Mouse (Mus musculus) CH12.LX (cell line): Measurements from ENCODE around the gene Otor. TPM values are rescaled to one million over a fixed set of nuclear protein-coding genes. Genes with fewer than 3 reads are reported as not detected.

Experiments
- DNase-seq: peaks from one replicate; pipeline ENCODE4 v3.0.0-alpha.2; 2013; ENCODE audit errors: extremely low read depth
- H3K27ac ChIP-seq: 2 replicates; pipeline ENCODE4 v1.5.1; 2012; ENCODE audit warnings: low read depth, mild to moderate bottlenecking, control low read depth, moderate library complexity; ENCODE audit not compliant: insufficient read depth
- H3K27me3 ChIP-seq: replicated peaks from 2 replicates; pipeline ENCODE3; 2012; ENCODE audit warnings: inconsistent platforms
- H3K36me3 ChIP-seq, 2 experiments: replicated peaks in 1 of 2; 2 replicates each; pipeline versions ENCODE3 to v1.6.1; 2012; ENCODE audit warnings: inconsistent platforms in 1 of 2, low read length in 1 of 2, mild to moderate bottlenecking in 1 of 2, mixed read lengths in 1 of 2, moderate library complexity in 1 of 2; ENCODE audit not compliant: control insufficient read depth in 1 of 2, insufficient read depth in 1 of 2
- H3K4me1 ChIP-seq, 2 experiments: 2 replicates each; pipeline ENCODE4 v1.6.1; 2012; ENCODE audit warnings: inconsistent platforms in 1 of 2, moderate library complexity in 1 of 2; ENCODE audit not compliant: insufficient read depth in 2 of 2, control insufficient read depth in 1 of 2
- H3K4me2 ChIP-seq: 2 replicates; pipeline ENCODE4 v1.6.1; 2012; ENCODE audit warnings: low read depth, mild to moderate bottlenecking, control low read depth; ENCODE audit not compliant: poor library complexity, insufficient read depth, severe bottlenecking
- H3K4me3 ChIP-seq, 3 experiments: fragments of 150-350 bp in 1 of 3; sonication (generic) in 1 of 3; replicated peaks in 1 of 3; 2 replicates each; pipeline versions ENCODE3 to v1.5.1; 2011 to 2012; ENCODE audit warnings: low read depth in 2 of 3, low read length in 2 of 3, mild to moderate bottlenecking in 2 of 3, moderate library complexity in 2 of 3, control low read depth in 1 of 3, improper control_type of control experiment in 1 of 3, inconsistent platforms in 1 of 3, mixed read lengths in 1 of 3; ENCODE audit not compliant: poor library complexity in 1 of 3
- H3K79me2 ChIP-seq: replicated peaks from 2 replicates; pipeline ENCODE4 v1.6.1; 2012; ENCODE audit warnings: mild to moderate bottlenecking, moderate library complexity; ENCODE audit not compliant: control insufficient read depth, poor library complexity, insufficient read depth, severe bottlenecking; ENCODE audit errors: extremely low read depth
- H3K9ac ChIP-seq: 2 replicates; pipeline ENCODE4 v1.6.1; 2012; ENCODE audit warnings: low read depth, mild to moderate bottlenecking, control low read depth, moderate library complexity; ENCODE audit not compliant: insufficient read depth
- H3K9me3 ChIP-seq: replicated peaks from 2 replicates; pipeline ENCODE3; 2012; ENCODE audit warnings: low read length, inconsistent platforms, mixed read lengths
- CHD2 ChIP-seq: IDR thresholded peaks from 2 replicates; pipeline ENCODE4 v1.6.1; 2011; ENCODE audit warnings: low read length, improper control_type of control experiment
- CTCF ChIP-seq, 2 experiments: IDR thresholded peaks in 1 of 2; conservative IDR thresholded peaks in 1 of 2; 2 replicates each; pipeline ENCODE4 v1.5.1; 2011 to 2012; ENCODE audit warnings: low read depth in 2 of 2, low read length in 2 of 2, improper control_type of control experiment in 1 of 2, inconsistent platforms in 1 of 2, mild to moderate bottlenecking in 1 of 2, moderate library complexity in 1 of 2
- ETS1 ChIP-seq: conservative IDR thresholded peaks from 2 replicates; pipeline ENCODE4 v1.6.1; 2012; ENCODE audit warnings: low read depth, mild to moderate bottlenecking, inconsistent platforms, low read length, improper control_type of control experiment, moderate library complexity
- GABPA ChIP-seq: IDR thresholded peaks from 2 replicates; pipeline ENCODE4 v1.6.1; 2012; ENCODE audit warnings: low read depth, low read length, improper control_type of control experiment, inconsistent platforms; ENCODE audit not compliant: insufficient replicate concordance
- IRF4 ChIP-seq: IDR thresholded peaks from 2 replicates; pipeline ENCODE4 v1.6.1; 2014; ENCODE audit warnings: low read depth, mild to moderate bottlenecking, inconsistent platforms, low read length, improper control_type of control experiment
- KAT2A ChIP-seq: IDR thresholded peaks from 2 replicates; pipeline ENCODE4 v1.6.1; 2012; ENCODE audit warnings: low read length, improper control_type of control experiment, inconsistent platforms; ENCODE audit not compliant: insufficient replicate concordance
- MAFK ChIP-seq: IDR thresholded peaks from 2 replicates; pipeline ENCODE4 v1.6.1; 2011; ENCODE audit warnings: low read length, improper control_type of control experiment; ENCODE audit not compliant: insufficient replicate concordance
- MAX ChIP-seq: IDR thresholded peaks from 2 replicates; pipeline ENCODE4 v1.6.1; 2011; ENCODE audit warnings: low read length, improper control_type of control experiment
- MEF2A ChIP-seq: IDR thresholded peaks from 2 replicates; pipeline ENCODE4 v1.6.1; 2014; ENCODE audit warnings: low read depth, mild to moderate bottlenecking, inconsistent platforms, low read length, improper control_type of control experiment, borderline replicate concordance
- MXI1 ChIP-seq: IDR thresholded peaks from 2 replicates; pipeline ENCODE4 v1.6.1; 2011; ENCODE audit warnings: mild to moderate bottlenecking, low read depth, low read length, improper control_type of control experiment
- MYC ChIP-seq: IDR thresholded peaks from 2 replicates; pipeline ENCODE4 v1.6.1; 2011; ENCODE audit warnings: low read depth, mild to moderate bottlenecking, improper control_type of control experiment, low read length
- NELFE ChIP-seq: IDR thresholded peaks from 2 replicates; pipeline ENCODE4 v1.6.1; 2011; ENCODE audit warnings: low read depth, low read length, improper control_type of control experiment
- RAD21 ChIP-seq: IDR thresholded peaks from 2 replicates; pipeline ENCODE4 v1.6.1; 2011; ENCODE audit warnings: low read depth, mild to moderate bottlenecking, low read length, improper control_type of control experiment, moderate library complexity
- SIN3A ChIP-seq: IDR thresholded peaks from 2 replicates; pipeline ENCODE4 v1.6.1; 2012; ENCODE audit warnings: low read length, improper control_type of control experiment, inconsistent platforms
- SMC3 ChIP-seq: IDR thresholded peaks from 2 replicates; pipeline ENCODE4 v1.6.1; 2011; ENCODE audit warnings: low read depth, low read length, improper control_type of control experiment
- ZMIZ1 ChIP-seq: IDR thresholded peaks from 2 replicates; pipeline ENCODE4 v1.6.1; 2012; ENCODE audit warnings: low read depth, mild to moderate bottlenecking, inconsistent platforms, low read length, improper control_type of control experiment
- dilution Hi-C: fragments of 300-500 bp; cut with MboI; formaldehyde crosslinking; loops from 2 replicates; pipeline ENCODE4 v1.14.3; 2020; ENCODE audit warnings: low sequenced_read_pairs; ENCODE audit not compliant: extremely low pct_unique_long_range_greater_than_20kb, extremely low pct_ligation_motif_present
- in situ Hi-C: fragments of 300-500 bp; cut with MboI; formaldehyde crosslinking; loops from 3 replicates; pipeline ENCODE4 v1.14.3; 2019; ENCODE audit warnings: low sequenced_read_pairs, low pct_ligation_motif_present, low pct_unique_long_range_greater_than_20kb, mixed read lengths
- polyA plus RNA-seq: library from polyadenylated mRNA; unstranded; fragments of >175 nt; gene quantifications from 2 replicates; pipeline ENCODE4 v1.2.1, GENCODE M21; 2012; ENCODE audit warnings: low read depth; ENCODE audit not compliant: insufficient read length
- total RNA-seq, 2 experiments: library from RNA; depleted of rRNA; stranded (reverse); fragments of 300-350 nt in 1 of 2; fragments of >200 nt in 1 of 2; gene quantifications; 2 replicates each; pipeline ENCODE4 v1.2.3; 2012 to 2014

The Otor gene
- total and polyA plus RNA-seq, 3 experiments = not detected

GRCm38 (mm10) chr2:143097170-143097569 lies 18.9 kb downstream of the Otor start:
- Histone ChIP-seq H3K4me2 (no peak overlapping the region), H3K27me3 (peaks cover 66% of the 10 kb centered on the region), H3K36me3 (no peaks in the 10 kb centered on the region), H3K79me2 (no peaks in the 10 kb centered on the region), H3K27ac (no peak overlapping the region), H3K4me1 (no peaks in the 10 kb centered on the region), H3K9ac (no peak overlapping the region), H3K9me3 (peaks cover 4% of the 10 kb centered on the region), H3K4me3 (no peak overlapping the region)
- dilution Hi-C loops (no loop called here), in situ Hi-C loops (no loop called here)
- no peak for TF ChIP-seq MAFK
- TF ChIP-seq MYC = no peak
- TF ChIP-seq ETS1 = no peak
- TF ChIP-seq IRF4 = no peak
- TF ChIP-seq MEF2A = no peak
- no peak for TF ChIP-seq SIN3A
- TF ChIP-seq MAX = no peak
- TF ChIP-seq KAT2A = no peak
- TF ChIP-seq GABPA = no peak
- DNase-seq = no peak

DNA sequence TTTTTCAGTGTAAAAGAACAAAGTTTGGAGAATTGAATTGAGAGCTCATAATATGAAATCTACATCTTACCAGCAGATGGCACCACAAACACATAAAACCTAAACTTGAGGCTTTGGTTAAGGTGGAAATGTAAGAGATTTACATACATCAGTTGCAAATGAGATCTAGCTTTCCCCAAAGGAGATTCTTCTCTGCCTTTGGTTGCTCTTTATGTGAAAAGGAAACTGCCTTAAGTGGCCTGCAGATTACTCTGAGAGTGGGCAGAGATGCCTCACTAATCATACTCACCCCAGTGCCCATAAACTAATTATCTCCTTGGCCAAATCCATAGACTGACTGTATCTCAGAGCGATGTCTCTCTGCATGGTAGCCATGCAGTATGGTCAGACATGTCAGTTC lies 35.6 kb downstream of the Otor start:
- TF ChIP-seq SMC3 (peak; percentile 43; the same call in 1 of the 2 replicates), MXI1 (no peak), CTCF (conservative IDR thresholded peaks at IDR 0.05 in 1 of 2, IDR thresholded peaks at IDR 0.05 in 1 of 2; ENCODE audit: low read depth in 2 of 2, low read length in 2 of 2) (peak in 1 of 2 experiments; percentile 69; a peak in 2 of 4 replicates), CHD2 (no peak), RAD21 (peak; percentile 84), ZMIZ1 (no peak), MEF2A (no peak)
- no peak overlapping the region for H3K4me3 ChIP-seq
- H3K27me3 ChIP-seq = peaks cover 66% of the 10 kb centered on the region
- no peaks in the 10 kb centered on the region for H3K4me1 ChIP-seq
- H3K4me2 ChIP-seq = no peak overlapping the region
- no peak overlapping the region for H3K27ac ChIP-seq
- no peaks in the 10 kb centered on the region for H3K36me3 ChIP-seq
- H3K9me3 ChIP-seq = no peaks in the 10 kb centered on the region
- dilution Hi-C loops (no loop called here), in situ Hi-C loops (loop anchor here (25.0 kb wide), 1 partner anchor 673 kb away; no protein-coding TSS in a partner anchor)
- no peak overlapping the region for H3K9ac ChIP-seq
- H3K79me2 ChIP-seq = no peaks in the 10 kb centered on the region
- peak; percentile 27 for DNase-seq

- no peak for TF ChIP-seq NELFE
- Histone ChIP-seq H3K9ac (no peak overlapping the region), H3K36me3 (no peaks in the 10 kb centered on the region), H3K79me2 (no peaks in the 10 kb centered on the region), H3K27me3 (peaks cover 68% of the 10 kb centered on the region), H3K4me3 (no peak overlapping the region), H3K27ac (no peak overlapping the region), H3K4me2 (no peak overlapping the region), H3K4me1 (no peaks in the 10 kb centered on the region), H3K9me3 (no peaks in the 10 kb centered on the region)
- DNase-seq = no peak
- in situ Hi-C loops = loop anchor here (25.0 kb wide), 1 partner anchor 673 kb away; no protein-coding TSS in a partner anchor
- dilution Hi-C loops = no loop called here
Observed at GRCm38 (mm10) chr2:143114716-143115115, 36.4 kb downstream of the Otor start.
